Mouse (Mus musculus) heart, embryonic 13.5 days (tissue): ENCODE measurements around the gene Rmdn3. TPM values are rescaled to one million over a fixed set of nuclear protein-coding genes. Genes with fewer than 3 reads are reported as not detected.

Source experiments
- ATAC-seq: fragments of 200-750 bp; cut with Nextera tagmentation; 2 replicates; pipeline ENCODE4 v1.8.0; 2017; ENCODE audit warnings: moderate TSS enrichment; ENCODE audit not compliant: insufficient number of reproducible peaks, low FRiP score, low TSS enrichment; ENCODE audit errors: extremely low read depth
- H3K27ac ChIP-seq: fragments of 300-500 bp; sonication (generic); replicated peaks from 2 replicates; pipeline ENCODE4 v1.5.1; 2015; ENCODE audit warnings: moderate library complexity, mild to moderate bottlenecking, inconsistent platforms
- H3K27me3 ChIP-seq: fragments of 300-500 bp; sonication (generic); replicated peaks from 2 replicates; pipeline ENCODE4 v1.6.1; 2015; ENCODE audit warnings: mild to moderate bottlenecking, inconsistent platforms
- H3K36me3 ChIP-seq: fragments of 300-500 bp; sonication (generic); 2 replicates; pipeline ENCODE4 v1.6.1; 2015; ENCODE audit warnings: mild to moderate bottlenecking, inconsistent platforms
- H3K4me1 ChIP-seq: fragments of 300-500 bp; sonication (generic); 2 replicates; pipeline ENCODE4 v1.6.1; 2015; ENCODE audit warnings: inconsistent platforms
- H3K4me2 ChIP-seq: fragments of 300-500 bp; sonication (generic); 2 replicates; pipeline ENCODE4 v1.6.1; 2015; ENCODE audit warnings: inconsistent platforms, mild to moderate bottlenecking, moderate library complexity
- H3K4me3 ChIP-seq: fragments of 300-500 bp; sonication (generic); 2 replicates; pipeline ENCODE4 v1.5.1; 2015; ENCODE audit warnings: moderate library complexity, mild to moderate bottlenecking, inconsistent platforms
- H3K9ac ChIP-seq: fragments of 300-500 bp; sonication (generic); 2 replicates; pipeline ENCODE4 v1.6.1; 2015; ENCODE audit warnings: inconsistent platforms, mild to moderate bottlenecking, moderate library complexity
- H3K9me3 ChIP-seq: fragments of 300-500 bp; sonication (generic); 2 replicates; pipeline ENCODE4 v1.6.1; 2016; ENCODE audit warnings: inconsistent platforms
- WGBS: fragments of 180-500 bp; shearing (Covaris S2); methylation state at CpG from one replicate; pipeline ENCODE4 v1.1.7; 2015; ENCODE audit warnings: mixed read lengths; 5-methylcytosine and 5-hydroxymethylcytosine counted together
- polyA plus RNA-seq: library from polyadenylated mRNA; unstranded; fragments of >200 nt; fragmentation: Nextera tagmentation; extraction: Ambion mirVana; gene quantifications from 2 replicates; pipeline ENCODE4 v1.2.1, GENCODE M21; 2015

Rmdn3 gene
- polyA plus RNA-seq, 1 experiment from 2014 or later = 23.3 TPM

GRCm38 (mm10) chr2:119166901-119167865, 10.3 kb upstream of the Rmdn3 start, which contains the start of gene Gchfr:
Gchfr (plus strand) TSS chr2:119167773.
- under 1% methylated on average over 60 of the region's 60 CpGs for WGBS
- ATAC-seq = peak; percentile 55

GRCm38 (mm10) chr2:119165401-119165800, 8.6 kb upstream of the Rmdn3 start:
- H3K27ac ChIP-seq = no peak overlapping the region
- H3K9ac ChIP-seq = no peak overlapping the region
- H3K4me2 ChIP-seq = no peak overlapping the region
- ATAC-seq = no peak
- H3K27me3 ChIP-seq = peaks cover 66% of the 10 kb centered on the region
- H3K36me3 ChIP-seq = no peaks in the 10 kb centered on the region
- H3K9me3 ChIP-seq = no peaks in the 10 kb centered on the region
- H3K4me3 ChIP-seq = no peak overlapping the region
- H3K4me1 ChIP-seq = peaks cover 25% of the 10 kb centered on the region

More at GRCm38 (mm10) chr2:119166901-119167865, 10.3 kb upstream of the Rmdn3 start, which contains the start of gene Gchfr:
- H3K4me3 ChIP-seq = peak within 1 kb of the TSS; percentile 65
- H3K36me3 ChIP-seq = 0 out of 2 replicates have a peak, but pooled peaks cover 4% of the 10 kb centered on the region
- peaks cover 66% of the 10 kb centered on the region for H3K27me3 ChIP-seq
- no peak within 1 kb of the TSS for H3K27ac ChIP-seq
- H3K4me2 ChIP-seq = peak within 1 kb of the TSS; percentile 98
- H3K4me1 ChIP-seq = peaks cover 24% of the 10 kb centered on the region
- H3K9ac ChIP-seq = peak within 1 kb of the TSS; percentile 80
- H3K9me3 ChIP-seq = no peaks in the 10 kb centered on the region

GRCm38 (mm10) chr2:119163999-119164398, 7.2 kb upstream of the Rmdn3 start:
- 82% methylated on average over 4 of the region's 4 CpGs for WGBS
- no peak overlapping the region for H3K27ac ChIP-seq
- no peak for ATAC-seq

GRCm38 (mm10) chr2:119163135-119163534, 6.3 kb upstream of the Rmdn3 start:
- Histone ChIP-seq H3K9ac (no peak overlapping the region), H3K36me3 (no peaks in the 10 kb centered on the region), H3K4me3 (no peak overlapping the region), H3K27ac (no peak overlapping the region), H3K9me3 (no peaks in the 10 kb centered on the region), H3K27me3 (peaks cover 47% of the 10 kb centered on the region), H3K4me1 (peaks cover 24% of the 10 kb centered on the region), H3K4me2 (no peak overlapping the region)
- ATAC-seq = no peak
- 71% methylated on average over 3 of the region's 3 CpGs for WGBS

More at GRCm38 (mm10) chr2:119163999-119164398, 7.2 kb upstream of the Rmdn3 start:
- no peaks in the 10 kb centered on the region for H3K9me3 ChIP-seq
- H3K27me3 ChIP-seq = peaks cover 56% of the 10 kb centered on the region
- no peak overlapping the region for H3K4me2 ChIP-seq
- no peak overlapping the region for H3K9ac ChIP-seq
- H3K4me3 ChIP-seq = no peak overlapping the region
- H3K4me1 ChIP-seq = peaks cover 25% of the 10 kb centered on the region
- H3K36me3 ChIP-seq = no peaks in the 10 kb centered on the region

GRCm38 (mm10) chr2:119161247-119161646, 4.4 kb upstream of the Rmdn3 start:
- WGBS = 16% methylated on average over 2 of the region's 2 CpGs
- Histone ChIP-seq H3K27ac (peak overlapping the region; percentile 46), H3K9ac (peak overlapping the region; percentile 44), H3K9me3 (no peaks in the 10 kb centered on the region), H3K4me2 (no peak overlapping the region), H3K4me3 (no peak overlapping the region), H3K36me3 (no peaks in the 10 kb centered on the region), H3K4me1 (peaks cover 15% of the 10 kb centered on the region), H3K27me3 (peaks cover 31% of the 10 kb centered on the region)
- no peak for ATAC-seq

GRCm38 (mm10) chr2:119157836-119158235, 1.0 kb upstream of the Rmdn3 start:
- peaks cover 32% of the 10 kb centered on the region for H3K4me1 ChIP-seq
- no peak overlapping the region for H3K27ac ChIP-seq
- peak overlapping the region; percentile 95; the same call in 1 of the 2 replicates for H3K4me2 ChIP-seq
- no peaks in the 10 kb centered on the region for H3K9me3 ChIP-seq
- ATAC-seq = no peak
- H3K27me3 ChIP-seq = no peaks in the 10 kb centered on the region
- H3K4me3 ChIP-seq = 0 out of 2 replicates have a peak overlapping the region, but pooled peaks have one; percentile 99
- peaks cover 16% of the 10 kb centered on the region for H3K36me3 ChIP-seq
- no peak overlapping the region for H3K9ac ChIP-seq

GRCm38 (mm10) chr2:119156081-119156680, 653 bp downstream of the Rmdn3 start:
- H3K9me3 ChIP-seq = no peaks in the 10 kb centered on the region
- H3K4me2 ChIP-seq = peak overlapping the region; percentile 95
- H3K9ac ChIP-seq = peak overlapping the region; percentile 96
- WGBS = 2% methylated on average over 34 of the region's 34 CpGs
- H3K4me1 ChIP-seq = peaks cover 31% of the 10 kb centered on the region
- peak overlapping the region; percentile 74 for H3K27ac ChIP-seq
- no peak; the same call in 1 of the 2 replicates for ATAC-seq
- peaks cover 33% of the 10 kb centered on the region for H3K36me3 ChIP-seq
- H3K4me3 ChIP-seq = peak overlapping the region; percentile 99
- H3K27me3 ChIP-seq = no peaks in the 10 kb centered on the region

GRCm38 (mm10) chr2:119155388-119155787, 1.4 kb downstream of the Rmdn3 start:
- peaks cover 28% of the 10 kb centered on the region for H3K4me1 ChIP-seq
- 22% methylated on average over 9 of the region's 9 CpGs for WGBS
- peaks cover 41% of the 10 kb centered on the region for H3K36me3 ChIP-seq
- H3K4me3 ChIP-seq = peak overlapping the region; percentile 99
- H3K27ac ChIP-seq = peak overlapping the region; percentile 24
- H3K9ac ChIP-seq = peak overlapping the region; percentile 96
- H3K27me3 ChIP-seq = no peaks in the 10 kb centered on the region
- H3K4me2 ChIP-seq = peak overlapping the region; percentile 95
- no peaks in the 10 kb centered on the region for H3K9me3 ChIP-seq
- ATAC-seq = no peak

GRCm38 (mm10) chr2:119154683-119155082, 2.2 kb downstream of the Rmdn3 start:
- Histone ChIP-seq H3K9ac (no peak overlapping the region; the same call in 1 of the 2 replicates), H3K4me3 (peak overlapping the region; percentile 99; the same call in 1 of the 2 replicates), H3K9me3 (no peaks in the 10 kb centered on the region), H3K4me1 (peaks cover 28% of the 10 kb centered on the region), H3K27ac (peak overlapping the region; percentile 24; the same call in 1 of the 2 replicates), H3K4me2 (peak overlapping the region; percentile 95), H3K36me3 (peaks cover 48% of the 10 kb centered on the region), H3K27me3 (no peaks in the 10 kb centered on the region)
- no peak for ATAC-seq
- WGBS = 67% methylated on average over 2 of the region's 2 CpGs

- Histone ChIP-seq H3K9me3 (no peaks in the 10 kb centered on the region), H3K27me3 (no peaks in the 10 kb centered on the region), H3K4me3 (no peak overlapping the region), H3K27ac (no peak overlapping the region), H3K36me3 (peaks cover 72% of the 10 kb centered on the region), H3K4me2 (0 out of 2 replicates have a peak overlapping the region, but pooled peaks have one; percentile 2), H3K9ac (0 out of 2 replicates have a peak overlapping the region, but pooled peaks have one; percentile 47), H3K4me1 (peaks cover 24% of the 10 kb centered on the region)
- 33% methylated on average over 6 of the region's 6 CpGs for WGBS
- ATAC-seq = no peak
Measured at GRCm38 (mm10) chr2:119152255-119152654, 4.6 kb downstream of the Rmdn3 start.

- no peak overlapping the region for H3K4me2 ChIP-seq
- H3K36me3 ChIP-seq = peaks cover 98% of the 10 kb centered on the region
- no peak for ATAC-seq
Measured at GRCm38 (mm10) chr2:119147775-119148174, 9.1 kb downstream of the Rmdn3 start.

More at GRCm38 (mm10) chr2:119147775-119148174, 9.1 kb downstream of the Rmdn3 start:
- Histone ChIP-seq H3K27me3 (no peaks in the 10 kb centered on the region), H3K27ac (no peak overlapping the region; the same call in 1 of the 2 replicates), H3K4me1 (peaks cover 6% of the 10 kb centered on the region), H3K9me3 (peaks cover 3% of the 10 kb centered on the region; the same call in 1 of the 2 replicates), H3K9ac (no peak overlapping the region), H3K4me3 (no peak overlapping the region)
- WGBS = 86% methylated on average over 8 of the region's 8 CpGs
